Mouse (Mus musculus) spleen, postnatal 4 days (tissue): ENCODE data around the gene Sorl1.

ENCODE experiments used
- DNase-seq, 2 experiments: peaks; one replicate each; pipeline ENCODE4 v3.0.0; 2022; ENCODE audit warnings: low spot score in 2 of 2

The Sorl1 gene

GRCm38 (mm10) chr9:42122441-42122840 lies 1.7 kb downstream of the Sorl1 start:
- DNase-seq, result peak in 1 of 2 experiments; percentile 19

GRCm38 (mm10) chr9:42121631-42122354 lies 2.3 kb downstream of the Sorl1 start:
- DNase-seq, result no peak

- no peak for DNase-seq
Measured at GRCm38 (mm10) chr9:42116418-42117056, 7.6 kb downstream of the Sorl1 start.

- no peak for DNase-seq
Measured at GRCm38 (mm10) chr9:42115078-42115477, 9.0 kb downstream of the Sorl1 start.

GRCm38 (mm10) chr9:42113316-42113715 lies 10.8 kb downstream of the Sorl1 start:
- no peak for DNase-seq

- no peak for DNase-seq
Measured at GRCm38 (mm10) chr9:42112691-42113090, 11.4 kb downstream of the Sorl1 start.

GRCm38 (mm10) chr9:42111256-42111655 lies 12.8 kb downstream of the Sorl1 start:
- no peak for DNase-seq

GRCm38 (mm10) chr9:42109837-42110451 lies 14.2 kb downstream of the Sorl1 start:
- no peak for DNase-seq

- no peak for DNase-seq
Measured at GRCm38 (mm10) chr9:42109131-42109530, 15.0 kb downstream of the Sorl1 start.

GRCm38 (mm10) chr9:42108369-42108951 lies 15.6 kb downstream of the Sorl1 start:
- peak in 1 of 2 experiments; percentile 60 for DNase-seq

- no peak for DNase-seq
Measured at GRCm38 (mm10) chr9:42107062-42107461, 17.0 kb downstream of the Sorl1 start.

GRCm38 (mm10) chr9:42106305-42106704 lies 17.8 kb downstream of the Sorl1 start:
- no peak for DNase-seq

GRCm38 (mm10) chr9:42103546-42103945 lies 20.6 kb downstream of the Sorl1 start:
- no peak for DNase-seq

- no peak for DNase-seq
Measured at GRCm38 (mm10) chr9:42102013-42102412, 22.1 kb downstream of the Sorl1 start.

- DNase-seq, result no peak
Measured at GRCm38 (mm10) chr9:42101266-42101665, 22.8 kb downstream of the Sorl1 start.

- DNase-seq, result no peak
Measured at GRCm38 (mm10) chr9:42100618-42101210, 23.4 kb downstream of the Sorl1 start.

- no peak for DNase-seq
Measured at GRCm38 (mm10) chr9:42098474-42099121, 25.5 kb downstream of the Sorl1 start.

GRCm38 (mm10) chr9:42097731-42098473 lies 26.2 kb downstream of the Sorl1 start:
- DNase-seq, result no peak

- no peak for DNase-seq
Measured at GRCm38 (mm10) chr9:42097006-42097730, 26.9 kb downstream of the Sorl1 start.

GRCm38 (mm10) chr9:42094752-42095151 lies 29.3 kb downstream of the Sorl1 start:
- DNase-seq, result no peak
